Mouse (Mus musculus): ENCODE measurements around the gene Gm17428.
"Not testable (repeated sequence)": the region's sequence is repeated elsewhere in the genome, so short reads cannot be mapped to it uniquely, and the experiment has no call there.

Gm17428 gene

GRCm38 (mm10) chr14:54988882-54989281 lies 12.1 kb downstream of the Gm17428 start:
- no peak for DNase-seq (ENCODE audit: low read depth, low spot score)

- DNase-seq (ENCODE audit: low read depth, low spot score), result no peak
These were observed 13.2 kb downstream of the Gm17428 start for GRCm38 (mm10) chr14:54989886-54990441.

GRCm38 (mm10) chr14:54992196-54992595 lies 15.5 kb downstream of the Gm17428 start:
- no peak for DNase-seq (ENCODE audit: low read depth, low spot score)

- DNase-seq (ENCODE audit: low read depth, low spot score), result no peak
These were observed 16.9 kb downstream of the Gm17428 start for GRCm38 (mm10) chr14:54993636-54994035.

- no peak for DNase-seq (ENCODE audit: low read depth, low spot score)
These were observed 17.6 kb downstream of the Gm17428 start, which contains the start of gene Myh7 for GRCm38 (mm10) chr14:54994136-54994868. TSS of gene Myh7 (minus strand) at chr14:54994626.

GRCm38 (mm10) chr14:54994869-54995186 lies 18.1 kb downstream of the Gm17428 start:
- DNase-seq (ENCODE audit: low read depth, low spot score), result no peak

GRCm38 (mm10) chr14:54995457-54996138 lies 18.9 kb downstream of the Gm17428 start:
- no peak for DNase-seq (ENCODE audit: low read depth, low spot score)

- no peak for DNase-seq (ENCODE audit: low read depth, low spot score)
These were observed 20.1 kb downstream of the Gm17428 start for GRCm38 (mm10) chr14:54996793-54997192.

- no peak for DNase-seq (ENCODE audit: low read depth, low spot score)
These were observed 20.6 kb downstream of the Gm17428 start for GRCm38 (mm10) chr14:54997297-54997696.

- no peak for DNase-seq (ENCODE audit: low read depth, low spot score)
These were observed 21.9 kb downstream of the Gm17428 start for GRCm38 (mm10) chr14:54998680-54999079.

- not testable (repeated sequence) for DNase-seq (ENCODE audit: low read depth, low spot score)
These were observed 23.1 kb downstream of the Gm17428 start for GRCm38 (mm10) chr14:54999868-55000267.

GRCm38 (mm10) chr14:55000814-55001213 lies 24.1 kb downstream of the Gm17428 start:
- no peak for DNase-seq (ENCODE audit: low read depth, low spot score)

GRCm38 (mm10) chr14:55001446-55001845 lies 24.7 kb downstream of the Gm17428 start:
- no peak for DNase-seq (ENCODE audit: low read depth, low spot score)

GRCm38 (mm10) chr14:55001938-55002686 lies 25.4 kb downstream of the Gm17428 start:
- DNase-seq (ENCODE audit: low read depth, low spot score), result no peak

- no peak for DNase-seq (ENCODE audit: low read depth, low spot score)
These were observed 26.0 kb downstream of the Gm17428 start for GRCm38 (mm10) chr14:55002687-55003120.

GRCm38 (mm10) chr14:55003878-55004855 lies 27.4 kb downstream of the Gm17428 start:
- DNase-seq (ENCODE audit: low read depth, low spot score), result no peak

- no peak for DNase-seq (ENCODE audit: low read depth, low spot score)
These were observed 28.8 kb downstream of the Gm17428 start for GRCm38 (mm10) chr14:55005506-55005905.

- no peak for DNase-seq (ENCODE audit: low read depth, low spot score)
These were observed 29.2 kb downstream of the Gm17428 start for GRCm38 (mm10) chr14:55005967-55006366.

- no peak for DNase-seq (ENCODE audit: low read depth, low spot score)
These were observed 29.8 kb downstream of the Gm17428 start for GRCm38 (mm10) chr14:55006541-55006940.

- no peak for DNase-seq (ENCODE audit: low read depth, low spot score)
These were observed 30.6 kb downstream of the Gm17428 start for GRCm38 (mm10) chr14:55007120-55007908.

Data from WW6 (cell line).